ENCODE assay signal across 19 mouse cellular contexts in the genomic region with DNA sequence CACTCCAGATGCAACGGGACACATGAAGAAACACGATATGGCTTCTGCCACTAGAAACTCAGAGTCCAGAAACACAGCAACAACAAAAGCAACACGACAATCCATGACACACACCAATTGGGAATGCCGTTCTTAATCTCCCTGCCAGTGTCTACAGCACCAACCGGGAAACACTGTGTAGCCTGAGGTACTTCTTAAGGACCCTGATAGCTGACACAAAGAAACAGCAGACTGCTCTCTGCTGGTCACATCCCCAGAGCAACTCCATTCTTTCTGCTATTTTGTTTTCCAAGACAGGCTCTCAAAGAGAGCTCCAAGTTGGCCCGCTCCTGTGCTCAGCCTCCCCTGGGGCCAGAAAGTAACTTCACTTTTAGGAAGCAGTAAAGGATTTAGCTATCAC. TPM values are rescaled to one million over a fixed set of nuclear protein-coding genes. Genes with fewer than 3 reads are reported as not detected.
DNase-seq lines count a peak whose midpoint lies in the region; ATAC-seq and TF ChIP-seq lines count a peak whose summit lies in the region.
"Had no signal": no experiment of that assay in that cellular context is flagged by ENCODE, and none has a peak within 500 bp of the region (broad histone marks: within the 10 kb centered on the region; RNA-seq: fewer than 3 reads in every experiment).

No protein-coding gene starts in this region.

- 45% methylated on average over 6 of the region's 6 CpGs for WGBS in kidney, adult 2 months

- DNase-seq in heart, adult 9 months (ENCODE audit: low spot score in 2 of 2) = peak; percentile 30 to 31
- no peak for DNase-seq in heart, postnatal 25 days (ENCODE audit: low spot score)
- no peak for DNase-seq in kidney, adult 2 months
- no peak for DNase-seq in kidney, postnatal 36 days
- DNase-seq in adipocyte (ENCODE audit: low spot score) = peak; percentile 12
- DNase-seq: cerebellum, adult 9-10 months; liver, embryonic 13.5 days; lung, postnatal 4 days; right cerebral cortex, postnatal 4 days; thymus, postnatal 25 days had no signal

- peaks cover 18% of the 10 kb centered on the region; the same call in 1 of the 2 replicates for H3K4me1 ChIP-seq in kidney, adult 2 months (ENCODE audit: control insufficient read depth, insufficient read depth, low read length)
- peaks cover 11% of the 10 kb centered on the region for H3K4me1 ChIP-seq in brown adipose tissue, adult 24 weeks (ENCODE audit: control insufficient read depth, insufficient read depth, insufficient read length, low read length)
- H3K4me1 ChIP-seq: hindbrain, embryonic 15.5 days; liver, embryonic 13.5 days; neural tube, embryonic 12.5 days had no signal

- intact Hi-C loops in heart, postnatal 25 days (cut with DNase I) = loop anchor here (2.0 kb wide), 1 partner anchor 155 kb away; no protein-coding TSS in a partner anchor

- no peak for ATAC-seq in cerebellum, adult (ENCODE audit: insufficient number of reproducible peaks, low FRiP score, low TSS enrichment)
- ATAC-seq: forebrain, embryonic 15.5 days; intestine, embryonic 15.5 days had no signal

- H3K36me3 ChIP-seq in kidney, adult 2 months (ENCODE audit: control insufficient read depth, insufficient read depth, low read length) = no peaks in the 10 kb centered on the region; the same call in 1 of the 2 replicates

- H3K27ac ChIP-seq in kidney, adult 2 months (ENCODE audit: insufficient read depth, low read depth, low read length) = 0 out of 2 replicates have a peak overlapping the region, but pooled peaks have one; percentile 3
- peak overlapping the region; percentile 15; the same call in 1 of the 2 replicates for H3K27ac ChIP-seq in brown adipose tissue, adult 24 weeks (replicated peaks; ENCODE audit: low read depth, low read length)
- H3K27ac ChIP-seq: embryonic facial prominence, embryonic 13.5 days; forebrain, embryonic 15.5 days; hindbrain, embryonic 15.5 days; intestine, embryonic 15.5 days; limb, embryonic 13.5 days; liver, embryonic 13.5 days; lung, embryonic 15.5 days; neural tube, embryonic 12.5 days had no signal

- TF ChIP-seq CTCF in kidney, adult 2 months (conservative IDR thresholded peaks at IDR 0.05; ENCODE audit: insufficient read depth, insufficient read length, low read depth, low read length) = no peak

- TF ChIP-seq POLR2A in kidney, adult 2 months (IDR thresholded peaks at IDR 0.05; ENCODE audit: low read depth, low read length) = no peak

- no peak overlapping the region for H3K4me3 ChIP-seq in kidney, adult 2 months (ENCODE audit: insufficient read depth, low read depth, low read length)
- H3K4me3 ChIP-seq in brown adipose tissue, adult 24 weeks (ENCODE audit: insufficient read depth, low read depth, low read length) = no peak overlapping the region
- H3K4me3 ChIP-seq: embryonic facial prominence, embryonic 13.5 days; forebrain, embryonic 15.5 days; hindbrain, embryonic 15.5 days; intestine, embryonic 15.5 days; limb, embryonic 13.5 days; liver, embryonic 13.5 days; lung, embryonic 15.5 days; neural tube, embryonic 12.5 days had no signal

- H3K27me3 ChIP-seq in kidney, adult 2 months (replicated peaks; ENCODE audit: control insufficient read depth, insufficient read depth, low read length) = no peaks in the 10 kb centered on the region
- H3K27me3 ChIP-seq: embryonic facial prominence, embryonic 13.5 days; forebrain, embryonic 15.5 days; hindbrain, embryonic 15.5 days; intestine, embryonic 15.5 days; limb, embryonic 13.5 days; liver, embryonic 13.5 days; lung, embryonic 15.5 days; neural tube, embryonic 12.5 days had no signal

RNA-seq across cellular contexts. Expression of gene Cfdp1, which starts 20.1 kb away (rescaled TPM):
- total RNA-seq in heart, postnatal 25 days (2021) = 10 to 100 TPM; 30.9 to 35.7 TPM
- 7.2 and 12.5 TPM in 2 replicates for polyA plus RNA-seq in kidney, adult 2 months (2012; rRNA removed)
- 60.6 and 88.8 TPM in 2 replicates for polyA plus RNA-seq in brown adipose tissue, adult 24 weeks (2012; ENCODE audit: insufficient read depth, insufficient read length, missing spikeins)

RNA-seq across cellular contexts. Expression of gene Tmem170, which starts 42.5 kb away (rescaled TPM):
- total RNA-seq in heart, postnatal 25 days (2021) = 1 to 10 TPM; 2.9 to 3.1 TPM
- polyA plus RNA-seq in kidney, adult 2 months (2012; rRNA removed) = 6.0 and 6.9 TPM in 2 replicates
- polyA plus RNA-seq in brown adipose tissue, adult 24 weeks (2012; ENCODE audit: insufficient read depth, insufficient read length, missing spikeins) = 4.5 and 6.0 TPM in 2 replicates

Comparison
In these comparisons a context has a peak if more than half of its experiments do, and no peak if none do; other contexts are left out.
1. DNase-seq: peak in heart, adult 9 months (2 of 2) and adipocyte (single experiment); none in heart, postnatal 25 days (single experiment), kidney, adult 2 months (single experiment) and kidney, postnatal 36 days (0 of 2).